Mouse (Mus musculus): ENCODE results near the gene Phactr3.

The Phactr3 gene

GRCm38 (mm10) chr2:178137518-178137917 is 18.7 kb downstream of the Phactr3 start:
- no peak for DNase-seq (ENCODE audit: low spot score)

DNA sequence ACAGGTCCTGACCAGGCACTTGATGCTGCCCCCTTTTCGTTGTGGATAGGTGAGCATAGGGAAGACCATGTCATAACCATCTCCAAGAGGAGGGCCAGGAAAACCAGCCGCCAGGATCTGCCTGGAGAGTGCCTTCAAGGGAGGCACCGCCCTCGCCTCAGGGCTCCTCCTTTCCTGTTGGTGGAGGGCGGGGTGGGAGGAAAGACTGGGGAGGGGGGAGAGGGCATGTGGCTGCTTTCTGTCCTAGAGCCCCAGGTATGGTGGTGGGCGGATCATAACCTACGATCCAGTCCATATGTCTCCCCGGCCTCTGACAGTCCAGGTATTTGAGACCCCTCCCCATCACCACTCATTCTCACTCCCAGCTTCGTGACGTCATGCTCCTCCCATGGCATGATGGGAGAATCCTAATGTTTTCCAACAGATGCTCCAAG is 22.7 kb downstream of the Phactr3 start:
- peak; percentile 82 for DNase-seq (ENCODE audit: low spot score)

- DNase-seq (ENCODE audit: low spot score): no peak
These were observed 23.7 kb downstream of the Phactr3 start for GRCm38 (mm10) chr2:178142291-178143023.

GRCm38 (mm10) chr2:178143024-178143415 is 24.2 kb downstream of the Phactr3 start:
- DNase-seq (ENCODE audit: low spot score): no peak

GRCm38 (mm10) chr2:178143898-178144297 is 25.1 kb downstream of the Phactr3 start:
- DNase-seq (ENCODE audit: low spot score): no peak

DNA sequence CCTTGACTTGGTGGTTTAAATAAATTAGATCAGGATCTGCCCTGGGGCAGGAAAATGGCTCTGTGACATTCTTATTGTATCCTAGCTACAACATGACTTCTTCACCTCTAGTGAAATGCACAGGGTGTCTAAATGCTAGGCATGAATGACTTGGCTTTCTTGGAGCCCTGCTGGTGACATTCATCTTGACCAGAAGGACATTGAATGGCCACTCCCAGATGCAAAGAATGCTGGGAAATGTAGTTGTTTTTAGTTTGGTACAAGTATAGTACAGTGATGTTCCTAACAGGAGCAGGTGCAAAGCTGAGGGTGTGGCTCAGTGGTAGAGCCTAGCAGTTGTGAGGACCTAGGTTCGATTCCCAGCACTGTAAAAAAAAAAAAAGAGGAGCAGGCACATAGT is 30.5 kb downstream of the Phactr3 start:
- no peak for DNase-seq (ENCODE audit: low spot score)

GRCm38 (mm10) chr2:178150697-178151096 is 31.9 kb downstream of the Phactr3 start:
- DNase-seq (ENCODE audit: low spot score): no peak

- no peak for DNase-seq (ENCODE audit: low spot score)
These were observed 34.8 kb downstream of the Phactr3 start for GRCm38 (mm10) chr2:178153601-178154000.

GRCm38 (mm10) chr2:178154129-178154528 is 35.4 kb downstream of the Phactr3 start:
- no peak for DNase-seq (ENCODE audit: low spot score)

DNA sequence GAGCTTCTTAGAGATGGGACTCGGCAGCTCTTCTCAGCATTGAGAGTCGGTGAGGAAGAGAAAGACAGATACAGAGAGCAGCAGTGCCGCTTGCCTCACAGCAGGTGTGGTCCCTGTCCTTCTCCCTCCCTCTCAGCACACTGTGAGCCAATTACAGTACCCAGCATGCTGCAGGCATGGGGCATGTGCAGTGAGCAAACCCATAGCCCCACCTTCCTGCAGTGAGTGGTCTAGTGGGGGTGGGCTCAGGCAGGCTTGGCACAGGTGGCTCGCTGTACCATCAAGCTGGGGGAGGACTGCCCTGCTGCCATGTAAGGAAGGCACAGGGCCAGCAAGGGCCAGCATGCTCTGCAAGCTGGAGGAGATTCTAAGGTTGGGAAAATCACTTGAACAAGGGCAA is 35.8 kb downstream of the Phactr3 start:
- DNase-seq (ENCODE audit: low spot score): no peak

DNA sequence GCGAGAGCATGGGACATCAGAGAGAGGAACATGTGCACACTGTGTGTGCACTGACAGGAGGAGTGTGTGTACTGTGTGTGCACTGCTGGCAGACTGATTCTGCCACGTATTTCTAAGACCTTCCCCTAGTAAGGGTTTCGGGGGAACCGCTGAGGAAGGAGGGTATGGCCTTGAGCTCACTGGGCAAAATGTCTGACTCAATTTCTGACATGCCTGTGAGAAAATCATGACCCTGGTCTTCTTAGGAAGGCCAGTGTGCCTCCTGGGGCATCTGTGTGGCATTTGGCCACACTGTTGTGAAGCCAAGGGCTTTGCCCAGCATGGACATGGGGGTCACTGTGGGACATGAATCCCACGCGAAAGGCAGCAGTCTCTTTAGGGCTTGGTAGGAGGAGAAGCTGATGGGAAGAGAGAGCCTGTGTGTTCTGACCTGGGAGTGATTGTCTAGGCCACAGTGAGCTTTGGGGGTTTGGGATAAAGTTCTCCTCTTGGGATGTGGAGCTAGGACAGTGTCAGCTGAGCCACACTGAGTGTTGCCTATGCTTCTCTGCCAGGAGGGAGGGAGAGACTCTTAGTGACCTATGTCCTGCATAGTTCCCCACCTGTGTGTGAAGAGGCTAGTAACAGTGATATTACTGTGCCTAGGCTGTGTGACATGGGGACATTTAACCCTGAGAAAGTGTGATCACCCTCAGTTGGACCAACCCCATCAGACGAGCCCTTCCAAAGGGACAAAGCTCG is 36.6 kb downstream of the Phactr3 start:
- no peak for DNase-seq (ENCODE audit: low spot score)

DNA sequence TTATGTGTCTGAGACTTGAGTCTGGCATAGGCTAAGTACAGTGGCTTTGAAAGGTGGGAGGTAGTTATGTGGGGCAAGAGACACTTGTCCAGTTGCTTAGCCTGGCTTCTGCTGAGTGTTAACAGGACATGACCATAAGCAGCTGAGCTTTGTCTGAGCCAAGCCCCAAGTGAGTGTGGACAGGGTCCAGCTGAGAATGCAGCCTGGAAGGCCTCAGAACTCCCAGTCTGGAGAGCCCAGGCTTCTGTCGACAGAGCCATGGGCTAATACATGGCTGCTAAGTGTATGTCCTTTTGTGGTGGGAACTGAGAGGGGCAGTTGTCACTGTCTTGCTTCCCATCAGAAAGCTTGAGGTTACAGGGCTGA is 37.1 kb downstream of the Phactr3 start:
- DNase-seq (ENCODE audit: low spot score): no peak

DNA sequence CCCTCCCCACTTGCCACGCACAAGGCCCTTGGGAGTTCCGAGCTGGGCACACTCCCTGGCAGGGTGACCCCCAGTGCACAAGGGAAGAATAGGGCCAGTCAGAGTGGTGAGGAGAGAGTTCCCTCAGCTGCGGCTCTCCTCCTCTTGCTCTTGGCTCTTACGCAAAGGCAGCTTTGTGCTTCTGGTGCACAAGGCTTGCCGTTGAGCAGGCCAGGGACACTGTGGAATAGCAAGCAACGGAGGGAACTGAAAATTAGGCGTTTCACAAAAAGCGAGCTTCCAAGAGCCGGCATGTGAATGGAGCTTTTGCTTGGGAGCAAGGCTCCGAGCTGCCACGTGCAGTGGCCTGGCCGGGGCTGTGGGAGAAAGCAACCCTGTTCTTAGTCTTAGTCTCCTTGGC is 40.2 kb downstream of the Phactr3 start:
- peak; percentile 76 for DNase-seq (ENCODE audit: low spot score)

DNA sequence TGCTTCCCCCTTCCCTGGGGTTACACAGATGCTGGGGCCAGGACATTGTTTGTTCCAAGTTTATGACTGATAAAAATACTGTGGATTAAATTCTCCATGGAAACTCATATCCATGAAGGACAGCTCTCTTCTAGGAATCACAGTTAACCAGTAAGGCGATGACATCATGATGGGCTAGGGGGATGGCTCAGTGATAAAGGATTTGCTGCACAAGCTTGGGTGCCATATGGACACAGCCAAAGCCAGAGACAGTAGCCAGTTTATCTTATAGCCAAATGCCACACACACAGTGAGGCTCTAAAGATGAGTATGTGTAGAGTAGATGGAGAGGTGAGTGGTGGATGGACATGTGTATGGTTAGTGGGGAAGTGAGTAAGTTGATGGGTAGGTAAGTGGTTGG is 45.2 kb downstream of the Phactr3 start:
- DNase-seq (ENCODE audit: low spot score): no peak

- no peak for DNase-seq (ENCODE audit: low spot score)
These were observed 47.2 kb downstream of the Phactr3 start for GRCm38 (mm10) chr2:178165943-178166342.

DNA sequence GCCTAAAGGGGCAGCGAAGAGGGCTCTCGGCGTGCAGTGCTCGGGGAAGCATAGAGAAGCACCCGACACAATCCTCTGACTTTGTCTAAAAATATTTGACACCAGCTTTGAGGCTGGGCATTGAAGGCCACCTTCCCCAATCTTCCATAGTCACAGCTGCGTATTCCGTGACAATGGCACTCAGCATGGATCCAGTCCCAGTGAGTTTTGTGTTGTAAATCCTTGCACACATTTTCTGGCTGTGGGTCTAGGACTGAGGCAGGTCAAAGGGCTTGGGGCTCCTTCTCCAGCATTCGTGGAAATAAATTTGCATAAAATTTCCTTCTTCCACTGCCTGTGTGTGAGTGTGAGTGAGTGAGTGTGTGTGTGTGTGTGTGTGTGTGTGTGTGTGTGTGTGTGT is 51.2 kb downstream of the Phactr3 start:
- DNase-seq (ENCODE audit: low spot score): no peak

DNA sequence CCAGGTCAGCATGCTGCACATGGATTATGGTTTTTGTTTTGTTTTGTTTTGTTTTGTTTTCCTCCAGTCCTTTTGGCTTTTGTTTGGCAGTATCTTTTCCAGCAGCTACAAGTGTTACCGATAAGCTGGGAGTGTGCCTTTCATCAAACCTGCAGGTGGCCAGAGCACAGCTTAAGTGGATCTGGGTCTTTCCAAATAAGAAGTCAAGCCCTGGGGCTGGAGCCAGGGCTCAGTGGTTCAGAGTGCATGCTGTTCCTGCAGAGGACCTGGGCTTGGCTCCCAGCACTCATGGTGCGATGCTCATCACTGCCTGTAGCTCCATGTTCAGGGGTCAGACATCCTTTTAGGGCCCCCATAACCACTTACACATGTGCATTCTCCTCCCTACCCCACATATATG is 55.2 kb downstream of the Phactr3 start:
- no peak for DNase-seq (ENCODE audit: low spot score)

- DNase-seq (ENCODE audit: low spot score): no peak
These were observed 56.6 kb downstream of the Phactr3 start for GRCm38 (mm10) chr2:178175286-178175931.

- DNase-seq (ENCODE audit: low spot score): no peak
These were observed 65.5 kb downstream of the Phactr3 start for GRCm38 (mm10) chr2:178184251-178184650.

DNA sequence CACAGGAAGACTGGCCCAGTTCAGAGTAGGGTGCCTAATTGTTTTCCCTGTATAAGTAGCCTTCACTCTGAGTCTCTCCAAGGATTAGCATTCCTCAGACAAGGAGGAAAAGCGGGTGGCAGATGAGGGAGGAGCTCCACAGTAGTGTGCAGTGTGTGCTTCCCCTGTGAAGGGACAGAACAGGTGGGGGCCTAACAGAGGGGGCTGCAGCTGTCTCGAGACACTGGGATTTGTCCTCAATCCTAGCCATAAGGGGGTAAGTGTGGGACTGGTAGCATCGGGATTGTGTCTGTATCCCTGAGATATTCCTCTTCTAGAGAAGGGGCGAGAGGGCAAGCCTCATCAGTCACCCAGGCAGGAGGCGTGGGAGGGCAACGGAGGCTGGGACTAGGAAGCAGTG is 66.1 kb downstream of the Phactr3 start:
- no peak for DNase-seq (ENCODE audit: low spot score)

- no peak for DNase-seq (ENCODE audit: low spot score)
These were observed 70.2 kb downstream of the Phactr3 start for GRCm38 (mm10) chr2:178188988-178189387.

DNA sequence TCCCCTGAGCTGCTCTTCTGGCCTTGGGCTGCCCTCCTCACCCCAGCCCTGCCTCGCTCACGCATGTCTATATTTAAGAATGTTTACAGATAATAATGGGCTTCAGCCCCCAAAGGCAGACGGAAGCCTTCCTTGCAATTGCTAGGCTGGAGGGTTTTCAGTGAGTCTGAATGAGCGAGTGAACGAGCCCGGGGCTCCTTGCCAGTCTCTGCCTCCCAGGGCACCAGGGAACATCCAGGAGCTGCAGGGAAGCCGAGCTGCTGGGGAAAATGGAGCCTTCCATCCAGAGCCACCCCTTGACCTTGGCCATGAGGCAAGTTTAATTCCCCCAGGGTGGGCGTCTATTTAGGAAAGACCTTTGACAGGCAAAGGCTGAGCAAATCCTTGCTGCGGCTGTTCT is 74.1 kb downstream of the Phactr3 start:
- no peak for DNase-seq (ENCODE audit: low spot score)

DNA sequence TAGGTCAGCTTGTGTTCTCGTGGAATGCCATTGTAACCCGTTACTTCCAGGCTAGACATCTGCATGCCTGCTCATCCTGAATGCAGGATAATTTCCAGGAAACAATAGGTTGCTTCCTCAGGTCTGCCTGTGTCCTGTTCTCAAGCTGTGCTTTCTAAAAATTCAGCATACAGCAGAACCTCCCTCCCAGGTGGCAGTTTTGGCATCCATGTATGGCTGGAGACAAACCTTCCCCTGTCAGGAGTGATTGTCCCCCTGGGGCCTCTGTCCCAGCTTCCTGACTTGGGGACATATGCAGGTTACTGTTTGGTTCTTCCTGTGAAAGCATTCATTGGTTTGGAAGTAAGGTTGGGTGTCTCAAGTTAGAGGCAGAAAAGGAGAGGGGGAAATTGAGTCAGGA is 74.7 kb downstream of the Phactr3 start:
- DNase-seq (ENCODE audit: low spot score): no peak
